Mouse (Mus musculus) erythroblast, embryonic 14.5 days (primary cell): ENCODE measurements around the gene Atg4a.

Experiments
- GATA1 ChIP-seq: IDR thresholded peaks from 2 replicates; pipeline ENCODE4 v1.6.1; 2012; ENCODE audit warnings: low read length, inconsistent platforms, mixed read lengths
- TAL1 ChIP-seq: IDR thresholded peaks from 3 replicates; pipeline ENCODE4 v1.6.1; 2012; ENCODE audit warnings: low read length, inconsistent platforms, mixed read lengths

- TF ChIP-seq TAL1: no peak
- TF ChIP-seq GATA1: no peak
Measured at GRCm38 (mm10) chrX:140933263-140933662, 23.4 kb upstream of the Atg4a start.
